Mouse (Mus musculus) urinary bladder, postnatal 4 days (tissue): ENCODE measurements at regions not wholly inside any gene's neighbourhood (a gene's known extent, or its start where the extent isn't known, plus 50 kb on each side); places are given as distances from the start of the nearest gene placed in this dataset.
A peak's percentile ranks its signal among the peaks of the same experiment; 100 is the strongest.
"Not testable (repeated sequence)": the region's sequence is repeated elsewhere in the genome, so short reads cannot be mapped to it uniquely, and the experiment has no call there.

Experiments
- DNase-seq, 2 experiments: peaks; one replicate each; pipeline ENCODE4 v3.0.0; 2021 to 2022; ENCODE audit warnings: low spot score in 2 of 2

DNA sequence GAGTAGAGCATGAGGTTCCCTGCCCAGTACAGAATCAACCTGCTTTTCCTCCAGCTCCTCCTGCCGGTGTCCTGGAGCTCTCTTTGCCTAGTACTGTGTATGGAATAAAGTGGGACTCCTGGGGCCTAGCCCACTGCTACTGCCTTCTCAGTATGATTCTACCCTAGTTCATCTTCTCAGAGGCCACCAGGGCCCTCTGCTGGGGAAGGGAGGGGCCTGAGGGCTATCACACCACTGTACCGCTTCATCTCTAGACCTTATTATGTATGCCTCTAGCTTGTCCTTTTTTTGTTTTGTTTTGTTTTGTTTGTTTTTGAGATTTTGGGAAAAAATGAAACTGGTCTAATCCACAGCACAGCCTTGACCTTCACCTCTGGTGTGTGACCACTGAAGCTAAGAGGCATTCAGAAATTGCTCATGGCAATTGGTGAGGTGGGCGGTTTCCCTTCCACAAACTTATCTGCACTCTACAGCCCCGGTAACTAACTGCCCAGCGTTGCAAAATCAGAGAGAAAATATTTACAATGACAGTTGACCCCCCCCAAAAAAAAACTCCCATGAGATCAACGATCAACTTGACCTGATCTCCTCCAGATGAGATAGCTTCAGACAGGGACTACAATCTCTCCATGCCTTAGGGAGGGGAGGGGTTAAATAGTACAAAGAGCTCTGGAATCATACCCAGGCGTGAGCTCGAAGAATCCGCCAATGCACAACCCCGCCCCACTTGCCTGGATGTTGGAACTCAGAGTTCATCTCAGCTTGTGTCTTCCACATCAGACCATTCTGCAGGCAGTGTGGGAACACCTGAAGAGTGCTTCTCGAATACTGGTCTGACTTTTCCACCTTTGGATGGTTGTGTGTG is 168.8 kb downstream of the Tomm20 start:
- no peak for DNase-seq

- no peak for DNase-seq
Observed at GRCm38 (mm10) chr8:126775334-126775733, 170.3 kb downstream of the Tomm20 start.

- DNase-seq, result no peak
Observed at GRCm38 (mm10) chr8:126774816-126775215, 170.8 kb downstream of the Tomm20 start.

DNA sequence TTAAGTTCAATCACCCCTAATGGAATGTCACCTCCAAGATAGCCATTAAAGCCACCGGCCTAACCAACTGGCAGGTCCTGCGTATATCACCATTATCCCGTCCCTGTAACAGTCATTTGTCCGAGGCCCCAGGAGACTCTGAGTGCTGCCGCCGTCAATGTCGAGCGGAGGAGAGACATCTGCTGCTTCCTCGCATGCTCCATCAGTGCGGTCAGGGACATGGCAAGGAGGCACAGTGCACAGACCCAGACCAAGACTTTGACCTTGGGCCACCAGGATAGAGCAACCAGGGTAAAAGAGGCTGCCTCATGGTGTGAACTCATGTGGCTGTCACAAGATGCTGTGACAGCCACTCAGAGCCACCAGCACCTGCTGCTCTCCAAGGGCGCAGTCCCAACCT is 172.9 kb downstream of the Tomm20 start:
- no peak for DNase-seq

- no peak for DNase-seq
Observed at GRCm38 (mm10) chr8:126772194-126772593, 173.4 kb downstream of the Tomm20 start.

DNA sequence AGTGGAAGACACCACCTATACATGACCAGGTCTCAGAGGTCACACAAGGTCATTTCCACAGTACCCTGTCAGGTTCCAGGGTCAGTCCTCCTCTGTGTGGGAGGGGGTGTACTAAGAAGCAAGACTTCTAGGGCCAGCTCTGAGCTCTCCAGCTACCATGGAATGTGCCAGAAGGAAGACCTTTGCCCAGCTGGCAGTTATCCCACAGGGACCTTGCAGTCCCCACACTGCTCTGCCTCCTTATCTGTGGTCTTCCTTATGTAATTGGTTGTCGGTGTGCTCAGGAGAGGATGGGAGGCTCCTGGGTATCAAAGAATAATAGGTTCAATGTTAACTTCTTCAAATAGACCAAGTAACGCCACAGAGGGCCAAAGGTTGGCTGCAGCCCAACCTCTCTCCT is 175.3 kb downstream of the Tomm20 start:
- DNase-seq, result not testable (repeated sequence)

DNA sequence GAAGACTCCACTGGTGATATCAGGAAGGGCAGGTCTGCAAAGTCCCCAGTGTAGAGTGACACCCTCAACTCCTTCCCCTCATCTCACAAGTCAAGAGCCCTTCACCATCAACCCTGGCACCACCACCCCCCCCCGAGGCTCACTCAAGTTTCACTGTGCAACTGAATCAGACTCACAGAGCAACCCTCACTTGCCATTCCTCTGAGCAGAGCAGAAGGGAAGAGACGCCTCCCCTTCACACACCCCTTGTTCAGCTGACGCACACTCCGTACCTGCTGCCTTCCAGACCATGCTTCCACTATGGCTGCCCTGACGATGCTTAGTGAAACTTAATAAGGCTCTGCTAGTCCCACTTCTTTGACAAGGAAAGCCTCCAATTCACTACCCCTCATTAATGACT is 174.4 kb upstream of the Irf2bp2 start:
- no peak for DNase-seq

DNA sequence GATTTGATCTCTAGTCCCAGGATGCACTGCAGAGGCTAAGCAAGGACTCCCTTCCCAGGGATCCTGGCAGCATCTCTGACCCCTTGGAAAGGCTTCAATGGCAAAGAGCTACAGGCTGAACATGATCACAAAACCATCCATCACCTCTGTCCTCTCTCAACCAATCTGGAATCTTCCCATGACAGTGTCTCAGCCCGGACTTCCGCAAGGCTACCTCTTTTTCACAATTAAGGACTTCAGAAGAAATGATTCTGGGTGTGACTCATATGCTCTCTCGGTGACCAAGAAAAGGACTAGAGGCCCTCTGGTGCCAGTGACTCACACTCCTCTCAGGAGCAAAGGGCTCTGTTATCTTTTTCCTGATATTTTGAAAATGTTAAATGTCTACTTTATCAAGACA is 173.6 kb upstream of the Irf2bp2 start:
- DNase-seq, result no peak

GRCm38 (mm10) chr8:126765693-126766238 is 172.0 kb upstream of the Irf2bp2 start:
- DNase-seq, result no peak

DNA sequence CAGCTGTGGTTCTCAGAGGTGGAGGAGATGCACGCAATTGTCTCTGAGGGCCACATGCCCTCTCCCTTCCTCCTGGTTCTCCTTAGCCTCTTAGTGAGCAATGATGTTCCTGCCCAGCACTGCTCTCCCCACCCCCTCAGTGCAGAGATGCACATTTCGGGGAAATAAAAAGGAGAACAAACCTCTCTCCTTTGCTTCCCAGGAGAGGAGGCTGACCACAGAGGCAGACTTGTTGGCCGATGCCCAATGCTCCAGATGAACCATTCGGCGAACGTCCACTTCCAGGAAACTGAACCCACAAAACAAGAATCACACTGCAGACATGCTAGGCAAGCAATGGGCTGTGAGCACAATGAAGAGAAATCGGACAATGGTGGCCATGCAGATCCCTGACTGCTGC is 169.8 kb upstream of the Irf2bp2 start:
- no peak for DNase-seq

DNA sequence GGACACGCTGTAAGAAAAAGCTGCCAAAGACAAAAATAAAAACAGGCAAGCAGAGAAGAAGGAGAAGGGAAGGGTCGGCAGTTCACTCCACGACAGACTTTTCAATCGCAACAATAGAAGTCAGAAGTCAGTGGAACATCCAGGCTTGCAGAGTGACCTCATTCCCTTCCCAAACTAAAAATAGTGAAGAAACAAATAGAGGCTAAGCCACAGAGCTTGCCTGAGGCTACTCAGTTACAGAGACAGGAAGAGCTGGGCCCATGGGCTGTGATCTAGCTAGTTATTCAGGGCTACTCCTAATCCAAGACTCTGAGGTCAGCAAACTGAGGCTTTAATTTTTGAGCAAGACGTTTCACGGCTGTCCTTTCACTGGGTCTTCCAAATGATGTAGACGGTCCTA is 165.9 kb upstream of the Irf2bp2 start:
- DNase-seq, result no peak

GRCm38 (mm10) chr8:126758951-126759350 is 165.2 kb upstream of the Irf2bp2 start:
- DNase-seq, result no peak

- peak in 1 of 2 experiments; percentile 28 for DNase-seq
Observed at GRCm38 (mm10) chr8:126757951-126758757, 164.4 kb upstream of the Irf2bp2 start.

DNA sequence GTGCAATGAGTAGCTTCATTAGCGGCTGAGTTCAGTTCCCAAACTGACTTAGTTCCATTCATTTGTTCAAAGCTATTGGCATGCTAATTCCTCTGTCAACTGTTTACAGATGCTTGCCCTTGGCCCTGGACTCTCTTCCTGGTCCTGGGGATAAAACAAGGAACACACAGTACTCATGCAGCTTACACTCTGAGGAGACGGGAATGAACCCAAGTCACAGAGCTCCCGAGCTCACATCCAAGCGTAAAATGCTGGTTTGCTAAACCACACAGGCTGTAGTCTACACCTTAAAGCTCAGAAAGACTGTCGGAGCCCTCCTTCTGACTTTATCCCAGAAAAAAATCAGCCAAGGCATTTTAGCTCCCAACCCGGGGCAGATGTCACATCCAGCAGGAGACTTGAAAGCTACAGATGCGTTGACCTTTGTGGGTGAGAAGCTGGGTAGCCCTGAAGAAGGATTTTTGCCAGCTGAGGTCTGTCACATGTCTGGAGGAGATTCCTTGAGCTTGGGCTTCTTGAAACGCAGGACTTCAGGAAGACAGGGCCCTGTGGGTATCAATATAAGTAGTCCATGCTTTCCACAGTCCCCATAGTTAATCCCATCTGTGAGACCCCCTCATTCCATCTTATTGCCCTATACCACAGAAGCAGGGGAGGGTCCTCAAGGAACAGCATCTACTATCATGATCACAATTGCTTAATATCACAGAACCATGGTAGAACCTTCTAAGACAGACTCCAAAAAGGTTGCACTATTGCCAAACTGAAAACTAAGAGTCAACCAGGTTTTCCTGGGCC is 162.7 kb upstream of the Irf2bp2 start:
- DNase-seq, result no peak

GRCm38 (mm10) chr8:126755669-126756068 is 161.9 kb upstream of the Irf2bp2 start:
- DNase-seq, result no peak

DNA sequence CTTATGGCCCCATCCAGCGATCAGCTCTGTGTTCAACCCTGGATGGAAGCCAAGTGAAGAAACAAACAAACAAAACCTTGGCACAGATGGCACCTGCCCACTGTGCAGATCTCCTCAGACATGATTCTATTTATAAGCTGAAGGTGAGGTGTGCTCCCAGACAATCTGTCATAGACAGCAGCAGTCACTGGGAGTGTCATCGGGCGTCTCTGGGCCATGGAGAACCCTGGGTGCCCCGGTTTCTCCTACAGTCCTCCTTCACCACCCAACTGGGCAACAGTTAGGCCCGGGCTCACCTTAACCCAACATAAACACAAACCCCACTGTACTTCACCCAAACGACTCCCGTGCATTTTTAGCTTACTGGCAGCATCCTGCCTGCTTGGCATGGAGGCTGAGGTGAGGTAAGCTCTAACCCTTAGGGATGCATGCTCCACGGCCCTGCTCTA is 160.6 kb upstream of the Irf2bp2 start:
- no peak for DNase-seq

- no peak for DNase-seq
Observed at GRCm38 (mm10) chr8:126753059-126753855, 159.5 kb upstream of the Irf2bp2 start.

GRCm38 (mm10) chr8:126751416-126752140 is 157.8 kb upstream of the Irf2bp2 start:
- no peak for DNase-seq

- no peak for DNase-seq
Observed at GRCm38 (mm10) chr8:126745992-126746775, 152.4 kb upstream of the Irf2bp2 start.
